Mouse (Mus musculus) right cerebral cortex, adult 2 months (tissue): ENCODE results near the gene Bcor.

Source experiments
- DNase-seq, 2 experiments: peaks; one replicate each; pipeline ENCODE4 v3.0.0; 2021 to 2022; ENCODE audit warnings: low spot score in 2 of 2

The Bcor gene

DNA sequence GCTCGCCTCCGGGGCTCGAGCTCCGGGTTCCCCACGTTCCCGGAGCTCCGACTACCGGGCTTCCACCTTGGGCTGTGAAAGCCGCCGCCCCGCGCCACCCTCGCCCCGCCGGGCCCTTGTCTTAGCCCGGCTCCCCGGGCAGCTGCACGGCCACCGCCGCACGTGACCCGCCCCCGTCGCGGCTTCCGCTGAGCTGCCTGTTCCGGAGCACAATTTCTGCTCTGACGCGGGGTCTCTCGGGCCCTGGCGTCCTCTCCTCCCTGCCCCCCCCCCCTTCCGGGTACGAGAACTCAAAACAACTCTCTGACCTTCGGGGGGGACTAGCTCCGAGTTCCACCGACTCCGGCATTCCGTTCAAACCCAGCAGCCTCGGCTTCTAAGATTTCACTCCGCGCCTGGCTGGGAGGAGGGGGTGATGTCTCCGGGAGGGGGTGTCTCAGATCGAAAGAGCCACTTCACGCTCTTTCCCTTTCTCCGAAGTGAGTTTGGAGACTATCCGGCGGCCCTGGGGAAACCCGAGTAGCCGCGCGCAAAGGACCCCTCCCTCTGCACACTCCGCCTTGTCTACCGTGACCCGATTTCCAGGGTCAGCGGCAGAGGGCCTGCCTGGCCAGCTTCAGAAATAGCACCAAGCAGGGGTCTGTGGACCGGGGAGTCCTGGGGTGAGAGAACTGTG lies at the start of gene Bcor:
TSS of gene Bcor (minus strand) at position 375 of the 676 bp plus-strand sequence.
- DNase-seq, result peak in 1 of 2 experiments; percentile 29

DNA sequence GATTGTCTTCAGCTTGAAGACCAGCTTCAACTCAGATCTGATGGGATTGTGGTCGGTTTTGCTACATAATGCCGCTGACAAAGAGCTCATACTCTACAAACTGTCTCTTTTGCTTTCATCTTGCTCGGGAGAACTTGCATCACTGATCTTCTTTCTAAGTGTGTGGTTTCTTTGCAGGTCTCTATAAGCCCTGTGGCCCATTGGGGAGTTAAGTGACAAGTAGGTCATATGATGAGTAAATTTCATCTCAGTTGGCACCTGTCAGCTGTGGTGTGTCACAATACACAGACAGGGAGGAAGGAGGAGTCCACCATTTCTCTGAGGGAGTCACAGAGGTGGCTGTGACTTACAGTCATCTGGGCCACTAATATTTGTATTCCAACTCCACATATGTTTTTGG lies 42.8 kb upstream of the Bcor start:
- no peak for DNase-seq

DNA sequence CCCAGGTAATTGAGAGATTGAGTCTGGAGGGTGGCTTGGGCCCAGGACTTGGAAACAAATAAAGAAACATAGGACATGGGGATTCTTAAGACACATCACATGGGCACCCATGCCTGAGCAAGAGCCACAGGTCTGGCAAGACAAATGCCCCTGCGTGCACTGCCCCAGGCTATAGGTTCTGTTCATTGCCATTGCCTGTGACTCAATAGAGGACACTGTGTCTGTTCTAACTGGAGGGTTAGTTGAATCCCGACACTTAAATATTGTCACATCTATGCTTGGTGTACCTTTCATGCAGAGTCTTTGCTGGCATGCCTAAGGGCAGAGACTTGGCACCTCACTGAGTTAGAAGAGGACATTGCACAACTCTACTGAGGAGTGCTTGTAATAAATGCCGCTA lies 41.0 kb upstream of the Bcor start:
- no peak for DNase-seq

- peak; percentile 2 to 3 for DNase-seq
Observed at GRCm38 (mm10) chrX:12195234-12195919, 35.2 kb upstream of the Bcor start.

DNA sequence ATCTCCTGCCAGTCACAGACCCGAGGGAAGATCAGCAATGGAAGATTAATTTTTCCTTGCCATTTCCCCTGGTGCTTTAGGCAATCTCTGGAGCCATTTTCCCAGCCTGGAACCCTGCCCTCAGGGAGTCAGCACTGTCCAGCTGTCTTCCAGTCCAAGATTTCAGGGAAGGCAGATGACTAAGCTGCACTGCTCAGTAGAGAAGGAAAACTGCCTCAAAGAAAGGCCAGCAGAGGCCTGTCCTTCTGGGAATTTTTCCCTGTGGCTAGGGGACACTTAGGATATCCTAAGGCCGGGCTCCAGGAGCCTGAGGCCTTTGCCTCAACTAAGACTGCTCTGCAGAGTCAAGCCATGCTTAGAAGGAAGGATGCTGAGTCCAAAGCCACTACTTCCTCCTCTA lies 32.2 kb upstream of the Bcor start:
- no peak for DNase-seq

GRCm38 (mm10) chrX:12189511-12189910 lies 29.4 kb upstream of the Bcor start:
- no peak for DNase-seq

GRCm38 (mm10) chrX:12175198-12175960 lies 15.2 kb upstream of the Bcor start:
- DNase-seq, result no peak

DNA sequence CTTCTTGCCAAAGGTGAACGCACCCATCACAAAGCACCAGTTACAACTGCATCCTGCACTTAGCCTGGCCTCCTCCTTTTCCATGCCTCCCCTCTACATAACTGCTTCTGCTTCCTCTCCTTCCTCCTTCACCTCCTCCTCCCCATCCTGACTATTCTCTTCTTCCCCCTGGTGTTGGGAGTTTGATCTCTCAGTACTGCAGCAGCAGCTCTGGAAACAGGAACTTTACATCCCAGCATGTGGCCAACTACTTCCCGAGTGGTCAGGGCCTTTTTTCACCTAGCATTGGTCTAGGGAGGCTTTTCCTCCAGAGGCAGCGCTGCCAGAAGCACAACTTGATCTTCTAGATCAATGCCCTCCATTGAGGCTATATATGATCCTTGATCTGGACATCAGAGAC lies 10.0 kb upstream of the Bcor start:
- no peak for DNase-seq

- no peak for DNase-seq
Observed at GRCm38 (mm10) chrX:12164591-12165529, 4.7 kb upstream of the Bcor start.

DNA sequence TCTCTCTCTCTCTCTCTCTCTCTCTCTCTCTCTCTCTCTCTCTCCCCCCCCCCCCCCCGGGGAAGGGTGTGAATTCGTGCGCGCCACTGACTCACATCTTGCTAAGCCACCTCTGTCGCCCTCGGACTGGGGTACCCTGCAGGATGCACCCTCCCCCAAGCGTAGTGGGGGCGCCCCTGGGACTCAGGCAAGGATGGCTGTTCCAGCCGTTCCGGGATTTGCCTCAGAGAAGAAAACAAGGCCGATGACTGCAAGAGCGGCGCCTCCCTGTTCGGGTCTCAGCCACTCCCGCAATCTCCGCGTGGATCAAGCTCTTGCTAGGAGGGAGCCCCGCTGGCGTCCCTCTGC lies 647 bp downstream of the Bcor start:
- peak; percentile 47 to 51 for DNase-seq

GRCm38 (mm10) chrX:12158821-12159533 lies 1.2 kb downstream of the Bcor start:
- peak in 1 of 2 experiments; percentile 35 for DNase-seq

GRCm38 (mm10) chrX:12158244-12158820 lies 1.8 kb downstream of the Bcor start:
- peak; percentile 40 to 50 for DNase-seq

DNA sequence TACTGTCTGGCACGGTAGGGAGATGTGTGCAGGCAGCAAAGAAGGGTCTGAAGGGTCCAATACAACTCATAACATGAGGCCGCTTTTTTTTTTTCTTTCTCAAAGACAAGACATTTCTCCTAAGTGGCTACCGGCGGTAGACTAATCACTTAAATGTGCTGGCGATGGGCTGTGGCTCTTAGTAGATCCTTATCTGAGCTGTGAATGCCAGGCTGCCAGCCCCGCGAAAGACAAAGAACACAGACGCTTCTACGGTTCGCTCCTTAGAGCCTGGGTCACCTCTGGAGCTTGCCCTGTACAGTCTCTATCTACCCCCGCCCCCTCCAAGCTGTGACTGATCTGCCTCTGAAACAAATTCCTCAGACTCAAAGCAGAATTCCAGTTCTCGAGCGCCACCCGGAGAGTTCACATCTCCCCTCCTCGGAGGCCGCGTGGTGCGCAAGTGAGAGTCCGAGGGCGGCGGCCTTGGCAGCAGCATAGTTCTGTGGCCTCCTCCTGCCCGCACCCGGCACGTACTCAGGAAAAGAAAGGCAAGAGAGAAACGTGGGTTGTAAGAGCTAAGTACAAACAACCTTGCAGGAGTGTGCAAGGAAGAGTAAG lies 2.7 kb downstream of the Bcor start:
- DNase-seq, result peak; percentile 45 to 47

DNA sequence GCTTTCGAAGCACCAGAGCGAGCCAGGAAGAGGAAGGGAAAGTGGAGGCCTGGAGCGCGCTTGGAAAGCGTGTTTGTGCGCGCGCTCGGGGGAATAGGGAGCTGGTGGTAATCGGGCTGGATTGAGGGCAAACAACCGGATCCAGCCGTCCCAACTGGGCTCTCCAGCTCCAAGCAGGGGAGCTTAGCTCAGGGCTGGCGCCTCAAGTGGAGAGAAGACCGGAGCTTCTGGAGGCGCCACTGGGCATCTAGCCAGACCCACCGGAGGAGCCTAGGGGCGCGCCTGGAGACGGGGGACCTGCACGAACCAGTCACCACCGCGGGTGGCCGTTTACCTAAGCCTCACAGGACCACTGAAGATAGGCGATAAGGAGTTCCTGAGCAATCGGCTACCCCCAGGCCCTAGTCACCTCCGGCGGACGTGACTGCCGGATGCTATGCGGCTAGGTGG lies 4.3 kb downstream of the Bcor start:
- DNase-seq, result peak in 1 of 2 experiments; percentile 17

DNA sequence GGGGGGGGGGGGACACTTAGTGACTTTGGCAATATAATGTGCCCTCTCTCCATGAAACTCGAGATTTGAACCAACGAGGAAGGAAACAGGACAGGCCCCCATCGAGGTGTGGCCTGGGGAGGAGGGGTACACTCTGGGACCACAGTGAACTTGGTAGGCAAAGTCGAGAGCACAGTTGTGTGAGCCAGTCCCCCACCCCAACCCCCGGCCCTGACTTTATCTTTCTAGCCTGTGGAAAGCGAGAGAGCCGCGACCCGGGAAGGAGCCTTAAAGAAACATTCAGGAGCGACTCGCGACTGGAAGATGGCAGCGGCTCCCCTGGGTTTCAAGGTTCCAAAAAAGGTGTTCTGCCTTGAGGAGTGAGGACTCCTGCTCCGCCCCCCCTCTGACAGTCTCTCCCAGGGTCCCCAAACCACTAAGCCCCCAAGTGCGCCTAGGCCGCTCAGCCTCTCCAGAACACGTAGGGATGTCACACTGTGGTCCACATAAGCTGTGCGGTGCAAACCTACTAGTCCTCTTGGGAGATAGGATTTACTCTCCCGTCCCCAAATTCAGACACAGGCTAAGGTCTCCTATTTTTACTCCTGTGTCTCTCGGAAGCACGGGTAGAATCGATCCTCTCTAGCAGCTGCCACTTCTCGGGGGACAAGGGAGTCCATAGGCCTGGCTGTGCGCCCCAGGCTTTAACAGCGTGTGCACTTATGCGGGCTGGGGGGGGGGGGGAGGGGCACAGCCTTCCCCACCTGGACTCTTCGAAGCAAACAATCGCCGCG lies 4.9 kb downstream of the Bcor start:
- no peak for DNase-seq

- no peak for DNase-seq
Observed at GRCm38 (mm10) chrX:12153141-12154095, 6.7 kb downstream of the Bcor start.

DNA sequence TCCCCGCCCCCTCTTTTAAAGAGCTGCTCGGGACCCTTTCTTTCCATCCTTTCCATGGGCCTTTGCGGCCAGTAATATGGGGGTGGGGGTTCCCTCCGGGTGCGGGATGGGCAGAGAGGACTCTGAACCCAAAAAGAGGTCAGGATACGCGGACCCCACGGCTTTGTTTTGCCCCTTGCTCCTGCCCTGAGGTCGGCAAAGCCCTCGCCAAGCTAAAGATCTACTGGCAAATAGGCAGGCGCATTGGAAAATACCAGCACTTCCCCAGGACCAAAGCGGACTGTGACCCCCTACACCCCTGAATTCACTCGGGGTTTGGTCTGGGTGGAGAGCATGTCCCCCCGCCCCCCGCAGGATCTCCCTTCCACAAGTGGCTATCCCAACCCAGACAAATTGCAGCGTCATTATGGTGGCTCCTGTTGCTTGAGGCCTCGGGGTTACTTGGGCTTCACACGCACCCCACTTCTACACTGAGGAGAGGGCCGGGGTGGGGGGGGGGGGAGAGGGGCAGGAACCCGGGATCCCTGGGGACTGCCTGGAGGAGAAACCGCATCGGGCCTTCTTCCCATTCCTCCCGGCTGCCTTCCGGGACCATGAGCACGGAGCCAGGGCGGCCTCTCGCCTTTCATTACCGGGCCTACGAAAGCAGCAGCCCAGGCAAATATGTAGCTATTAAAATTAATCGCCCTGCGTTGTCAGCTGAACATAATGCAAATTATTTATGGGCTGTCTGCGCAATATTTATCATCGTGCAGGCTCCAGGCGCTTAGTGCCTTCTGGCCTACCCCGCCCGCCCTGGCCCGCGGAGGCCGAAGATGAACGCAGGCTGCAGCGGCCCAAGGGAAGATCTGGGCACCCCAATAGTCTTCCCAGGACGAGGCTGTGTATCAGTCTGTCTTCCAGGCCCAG lies 7.9 kb downstream of the Bcor start:
- DNase-seq, result no peak
